Mouse (Mus musculus): ENCODE measurements around the gene Gm10184. TPM values are rescaled to one million over a fixed set of nuclear protein-coding genes. Genes with fewer than 3 reads are reported as not detected.
"Not testable (repeated sequence)": the region's sequence is repeated elsewhere in the genome, so short reads cannot be mapped to it uniquely, and the experiment has no call there.

Gm10184 gene
- total RNA-seq (2015) (43.2 and 64.7 TPM in 2 replicates), total RNA-seq (2017) (154 and 170 TPM in 2 replicates)

- ATAC-seq (ENCODE audit: poor library complexity, severe bottlenecking): no peak
These were observed at the start of gene Gm10184 for GRCm38 (mm10) chr17:89910349-89910748. Gene Gm10184 (minus strand): TSS chr17:89910449.

GRCm38 (mm10) chr17:89933950-89934349 is 23.7 kb upstream of the Gm10184 start:
- ATAC-seq (ENCODE audit: poor library complexity, severe bottlenecking): no peak

- no peak for ATAC-seq (ENCODE audit: poor library complexity, severe bottlenecking)
These were observed 2.6 kb downstream of the Gm10184 start for GRCm38 (mm10) chr17:89907686-89908085.

- not testable (repeated sequence) for ATAC-seq (ENCODE audit: poor library complexity, severe bottlenecking)
These were observed 5.5 kb downstream of the Gm10184 start for GRCm38 (mm10) chr17:89904701-89905100.

DNA sequence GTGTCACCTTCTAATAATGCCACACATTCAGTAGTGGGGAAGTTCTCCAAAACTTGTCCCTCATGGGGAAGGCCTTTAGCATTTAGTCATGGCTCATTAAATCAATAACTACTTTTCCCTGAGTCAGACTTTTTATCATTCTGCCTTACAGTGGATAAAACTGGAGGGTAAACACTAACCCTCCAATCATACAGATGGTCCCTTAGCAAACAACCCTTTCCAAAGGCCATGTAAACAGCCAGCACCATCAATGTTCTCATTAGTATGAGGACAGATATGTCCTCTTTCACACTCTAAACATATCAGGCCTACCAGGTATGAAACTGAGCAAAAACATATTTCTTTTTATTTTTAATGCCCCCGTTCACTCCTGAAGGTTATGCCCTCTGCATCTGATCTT is 7.5 kb downstream of the Gm10184 start:
- ATAC-seq (ENCODE audit: poor library complexity, severe bottlenecking): no peak

GRCm38 (mm10) chr17:89900610-89901009 is 9.6 kb downstream of the Gm10184 start:
- no peak for ATAC-seq (ENCODE audit: poor library complexity, severe bottlenecking)

DNA sequence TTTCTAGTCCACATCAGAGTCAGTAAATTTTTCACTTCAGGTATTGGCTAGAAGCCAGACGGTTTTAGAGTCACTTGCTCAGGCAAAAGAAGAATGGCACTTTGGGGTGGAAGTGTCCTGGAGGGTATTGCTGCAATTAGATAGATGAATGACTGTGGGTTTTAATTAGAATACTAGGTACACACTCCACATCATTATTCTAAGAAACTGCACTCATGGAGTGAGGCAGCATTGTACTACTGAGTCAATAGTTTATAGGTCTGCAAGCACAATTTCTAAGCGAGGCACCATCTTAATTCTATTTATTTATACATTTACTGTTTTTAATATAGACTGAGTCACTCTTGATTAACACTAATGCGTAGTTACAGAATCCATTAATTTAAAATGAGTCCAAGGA is 10.4 kb downstream of the Gm10184 start:
- ATAC-seq (ENCODE audit: poor library complexity, severe bottlenecking): no peak

GRCm38 (mm10) chr17:89864996-89865395 is 45.3 kb downstream of the Gm10184 start:
- ATAC-seq (ENCODE audit: poor library complexity, severe bottlenecking): no peak

Data from megakaryocyte, adult 5-6 weeks (primary cell).